Mouse (Mus musculus) lung, embryonic 14.5 days (tissue): ENCODE measurements at regions not wholly inside any gene's neighbourhood (a gene's known extent, or its start where the extent isn't known, plus 50 kb on each side); places are given as distances from the start of the nearest gene placed in this dataset.

Source experiments
- ATAC-seq: fragments of 200-750 bp; cut with Nextera tagmentation; 2 replicates; pipeline ENCODE4 v1.8.0; 2017; ENCODE audit warnings: mild to moderate bottlenecking, moderate TSS enrichment, moderate library complexity; ENCODE audit not compliant: insufficient read depth
- DNase-seq: peaks from one replicate; pipeline ENCODE4 v3.0.0-alpha.2; 2015
- H3K27ac ChIP-seq: fragments of 300-500 bp; sonication (generic); 2 replicates; pipeline ENCODE4 v1.5.1; 2014; ENCODE audit warnings: low read depth, mild to moderate bottlenecking, moderate library complexity
- H3K27me3 ChIP-seq: fragments of 300-500 bp; sonication (generic); 2 replicates; pipeline ENCODE4 v1.6.1; 2014; ENCODE audit warnings: low read length, control low read depth; ENCODE audit not compliant: insufficient read depth
- H3K36me3 ChIP-seq: fragments of 300-500 bp; sonication (generic); 2 replicates; pipeline ENCODE4 v1.6.1; 2014; ENCODE audit warnings: control low read depth; ENCODE audit not compliant: insufficient read depth
- H3K4me1 ChIP-seq: fragments of 300-500 bp; sonication (generic); 2 replicates; pipeline ENCODE4 v1.6.1; 2014; ENCODE audit warnings: antibody characterized with exemption, control low read depth; ENCODE audit not compliant: insufficient read depth
- H3K4me2 ChIP-seq: fragments of 300-500 bp; sonication (generic); 2 replicates; pipeline ENCODE4 v1.6.1; 2014; ENCODE audit warnings: mild to moderate bottlenecking
- H3K4me3 ChIP-seq: fragments of 300-500 bp; sonication (generic); 2 replicates; pipeline ENCODE4 v1.5.1; 2014; ENCODE audit warnings: low read depth, low read length
- H3K9ac ChIP-seq: fragments of 300-500 bp; sonication (generic); 2 replicates; pipeline ENCODE4 v1.6.1; 2014
- H3K9me3 ChIP-seq: fragments of 300-500 bp; sonication (generic); 2 replicates; pipeline ENCODE4 v1.6.1; 2016; ENCODE audit warnings: low read depth, low read length, control low read depth
- CTCF ChIP-seq: IDR thresholded peaks from 2 replicates; pipeline ENCODE4 v1.5.1; 2016; ENCODE audit warnings: antibody characterized with exemption, low read depth
- WGBS: fragments of 180-500 bp; shearing (Covaris S2); extraction: QIAGEN DNeasy Blood & Tissue Kit; methylation state at CpG from one replicate; pipeline ENCODE4 v1.1.7; 2014; 5-methylcytosine and 5-hydroxymethylcytosine counted together

GRCm38 (mm10) chr3:128627696-128628095 lies 572.0 kb upstream of the Pitx2 start:
- Histone ChIP-seq H3K4me3 (no peak overlapping the region), H3K4me1 (no peaks in the 10 kb centered on the region), H3K9me3 (no peaks in the 10 kb centered on the region), H3K27ac (no peak overlapping the region), H3K9ac (no peak overlapping the region), H3K4me2 (no peak overlapping the region), H3K27me3 (no peaks in the 10 kb centered on the region), H3K36me3 (no peaks in the 10 kb centered on the region)
- 87% methylated on average over 1 of the region's 1 CpGs for WGBS
- DNase-seq: no peak
- TF ChIP-seq CTCF: no peak
- ATAC-seq: no peak

- 39% methylated on average over 6 of the region's 6 CpGs for WGBS
Measured at GRCm38 (mm10) chr3:128616675-128617074, 583.0 kb upstream of the Pitx2 start.

GRCm38 (mm10) chr3:128613657-128614056 lies 586.0 kb upstream of the Pitx2 start:
- Histone ChIP-seq H3K9me3 (no peaks in the 10 kb centered on the region), H3K27ac (no peak overlapping the region), H3K9ac (no peak overlapping the region), H3K27me3 (no peaks in the 10 kb centered on the region), H3K4me1 (no peaks in the 10 kb centered on the region), H3K4me2 (no peak overlapping the region), H3K36me3 (no peaks in the 10 kb centered on the region), H3K4me3 (no peak overlapping the region)
- no peak for TF ChIP-seq CTCF
- ATAC-seq (no peak), DNase-seq (no peak)
- 63% methylated on average over 9 of the region's 9 CpGs for WGBS

More at GRCm38 (mm10) chr3:128616675-128617074, 583.0 kb upstream of the Pitx2 start:
- no peak overlapping the region for H3K4me2 ChIP-seq
- H3K9ac ChIP-seq: no peak overlapping the region
- DNase-seq: peak; percentile 51
- no peaks in the 10 kb centered on the region for H3K27me3 ChIP-seq
- H3K36me3 ChIP-seq: no peaks in the 10 kb centered on the region
- no peak overlapping the region for H3K27ac ChIP-seq
- H3K4me3 ChIP-seq: no peak overlapping the region
- no peak for TF ChIP-seq CTCF
- H3K4me1 ChIP-seq: no peaks in the 10 kb centered on the region
- ATAC-seq: peak; percentile 71; the same call in 1 of the 2 replicates
- H3K9me3 ChIP-seq: no peaks in the 10 kb centered on the region

- ATAC-seq: no peak
Measured at GRCm38 (mm10) chr3:128610731-128611130, 588.9 kb upstream of the Pitx2 start.

GRCm38 (mm10) chr3:128608694-128609093 lies 591.0 kb upstream of the Pitx2 start:
- Histone ChIP-seq H3K27me3 (no peaks in the 10 kb centered on the region), H3K4me3 (no peak overlapping the region), H3K9me3 (no peaks in the 10 kb centered on the region), H3K4me1 (no peaks in the 10 kb centered on the region), H3K27ac (no peak overlapping the region), H3K36me3 (no peaks in the 10 kb centered on the region), H3K4me2 (no peak overlapping the region), H3K9ac (no peak overlapping the region)
- 64% methylated on average over 3 of the region's 3 CpGs for WGBS
- DNase-seq: no peak
- no peak for ATAC-seq
- no peak for TF ChIP-seq CTCF

More at GRCm38 (mm10) chr3:128610731-128611130, 588.9 kb upstream of the Pitx2 start:
- Histone ChIP-seq H3K9ac (no peak overlapping the region), H3K4me3 (no peak overlapping the region), H3K36me3 (no peaks in the 10 kb centered on the region), H3K27ac (no peak overlapping the region), H3K9me3 (no peaks in the 10 kb centered on the region), H3K27me3 (no peaks in the 10 kb centered on the region), H3K4me2 (no peak overlapping the region), H3K4me1 (no peaks in the 10 kb centered on the region)
- WGBS: 71% methylated on average over 6 of the region's 6 CpGs
- DNase-seq: no peak
- no peak for TF ChIP-seq CTCF

GRCm38 (mm10) chr3:128575339-128576129 lies 624.1 kb upstream of the Pitx2 start:
- Histone ChIP-seq H3K9ac (no peak overlapping the region), H3K27me3 (no peaks in the 10 kb centered on the region), H3K9me3 (no peaks in the 10 kb centered on the region), H3K36me3 (no peaks in the 10 kb centered on the region), H3K4me2 (no peak overlapping the region), H3K4me3 (no peak overlapping the region), H3K4me1 (no peaks in the 10 kb centered on the region), H3K27ac (no peak overlapping the region)
- WGBS: 56% methylated on average over 2 of the region's 2 CpGs
- DNase-seq (no peak), ATAC-seq (no peak)
- TF ChIP-seq CTCF: no peak

- no peak for ATAC-seq
- no peak overlapping the region for H3K9ac ChIP-seq
- 86% methylated on average over 3 of the region's 3 CpGs for WGBS
- H3K4me2 ChIP-seq: no peak overlapping the region
- no peaks in the 10 kb centered on the region for H3K4me1 ChIP-seq
- H3K36me3 ChIP-seq: no peaks in the 10 kb centered on the region
- no peak for TF ChIP-seq CTCF
- no peaks in the 10 kb centered on the region for H3K9me3 ChIP-seq
- DNase-seq: no peak
- H3K4me3 ChIP-seq: no peak overlapping the region
- H3K27me3 ChIP-seq: no peaks in the 10 kb centered on the region
- no peak overlapping the region for H3K27ac ChIP-seq
Measured at GRCm38 (mm10) chr3:128570551-128570950, 629.1 kb upstream of the Pitx2 start.
